7 mouse cellular contexts compared by ENCODE assay signal in genomic region chr6:6622846-6623749, GRCm38 (mm10). TPM values are rescaled to one million over a fixed set of nuclear protein-coding genes. Genes with fewer than 3 reads are reported as not detected.
DNase-seq lines count a peak whose midpoint lies in the region; ATAC-seq lines count a peak whose summit lies in the region.

No protein-coding gene starts in this region.

- peaks cover 11% of the 10 kb centered on the region for H3K4me1 ChIP-seq in limb, embryonic 13.5 days
- H3K4me1 ChIP-seq in limb, embryonic 10.5 days = peaks cover 5% of the 10 kb centered on the region; the same call in 1 of the 2 replicates
- peaks cover 6% of the 10 kb centered on the region; the same call in 1 of the 2 replicates for H3K4me1 ChIP-seq in forebrain, embryonic 14.5 days (ENCODE audit: control insufficient read depth, insufficient read depth, low read length)

- no peaks in the 10 kb centered on the region for H3K27me3 ChIP-seq in limb, embryonic 13.5 days
- H3K27me3 ChIP-seq in limb, embryonic 10.5 days (ENCODE audit: low read depth, poor library complexity, severe bottlenecking) = no peaks in the 10 kb centered on the region
- H3K27me3 ChIP-seq in forebrain, embryonic 14.5 days (replicated peaks; ENCODE audit: control insufficient read depth, insufficient read depth, low read length) = no peaks in the 10 kb centered on the region

- DNase-seq in limb, embryonic 10.5 days (ENCODE audit: low spot score) = no peak
- peak; percentile 47 for DNase-seq in adrenal gland, postnatal 25 days
- peak; percentile 73 for DNase-seq in forebrain, embryonic 14.5 days (ENCODE audit: low spot score)
- peak; percentile 40 for DNase-seq in kidney, adult 9 months
- DNase-seq in skeletal muscle tissue, adult 2 months (ENCODE audit: low read depth, low spot score) = peak; percentile 5

- no peaks in the 10 kb centered on the region for H3K9me3 ChIP-seq in limb, embryonic 13.5 days
- H3K9me3 ChIP-seq in limb, embryonic 10.5 days (replicated peaks) = no peaks in the 10 kb centered on the region
- no peaks in the 10 kb centered on the region for H3K9me3 ChIP-seq in forebrain, embryonic 14.5 days (replicated peaks; ENCODE audit: control insufficient read depth, low read length)

- H3K27ac ChIP-seq in limb, embryonic 13.5 days = peak overlapping the region; percentile 33; the same call in 1 of the 2 replicates
- no peak overlapping the region for H3K27ac ChIP-seq in limb, embryonic 10.5 days
- H3K27ac ChIP-seq in forebrain, embryonic 14.5 days (ENCODE audit: low read depth, low read length) = no peak overlapping the region

- H3K4me2 ChIP-seq in limb, embryonic 13.5 days (replicated peaks) = 0 out of 2 replicates have a peak overlapping the region, but pooled peaks have one; percentile 1
- H3K4me2 ChIP-seq in forebrain, embryonic 14.5 days (ENCODE audit: low read length) = no peak overlapping the region

- no peak overlapping the region for H3K9ac ChIP-seq in limb, embryonic 13.5 days
- no peak overlapping the region; the same call in 1 of the 2 replicates for H3K9ac ChIP-seq in forebrain, embryonic 14.5 days (ENCODE audit: low read length)

- no peak overlapping the region for H3K4me3 ChIP-seq in limb, embryonic 13.5 days
- no peak overlapping the region for H3K4me3 ChIP-seq in limb, embryonic 10.5 days
- H3K4me3 ChIP-seq in forebrain, embryonic 14.5 days (ENCODE audit: low read depth, low read length) = no peak overlapping the region

- no peaks in the 10 kb centered on the region for H3K36me3 ChIP-seq in limb, embryonic 13.5 days
- no peaks in the 10 kb centered on the region for H3K36me3 ChIP-seq in limb, embryonic 10.5 days
- H3K36me3 ChIP-seq in forebrain, embryonic 14.5 days (ENCODE audit: control insufficient read depth, insufficient read depth, low read length) = no peaks in the 10 kb centered on the region

- no peak for ATAC-seq in limb, embryonic 13.5 days (ENCODE audit: low FRiP score, low read depth)
- no peak for ATAC-seq in forebrain, embryonic 14.5 days
- ATAC-seq in monocyte, adult 5-6 weeks (replicated peaks; ENCODE audit: insufficient number of reproducible peaks, low FRiP score, low TSS enrichment, poor library complexity, severe bottlenecking) = no peak

- WGBS in limb, embryonic 13.5 days = 52% methylated on average over 16 of the region's 16 CpGs
- WGBS in limb, embryonic 10.5 days = 73% methylated on average over 16 of the region's 16 CpGs
- WGBS in forebrain, embryonic 14.5 days = 45% methylated on average over 16 of the region's 16 CpGs

RNA-seq across cellular contexts. Expression of gene Sem1, which starts 44.6 kb away (rescaled TPM):
- 266 and 274 TPM in 2 replicates for polyA plus RNA-seq in limb, embryonic 13.5 days (2015; fragmentation: Nextera tagmentation; extraction: Ambion mirVana)
- polyA plus RNA-seq in limb, embryonic 10.5 days (2016; fragmentation: Nextera tagmentation; extraction: Ambion mirVana) = 257 and 266 TPM in 2 replicates
- 68.9 and 78.3 TPM in 2 replicates for total RNA-seq in adrenal gland, postnatal 25 days (2021)
- polyA plus RNA-seq in forebrain, embryonic 14.5 days (2014; fragmentation: Nextera tagmentation; extraction: Ambion mirVana) = 219 and 261 TPM in 2 replicates
- total RNA-seq in monocyte, adult 5-6 weeks (2017) = 158 to 337 TPM (median 282 TPM) in 3 replicates
